Mouse (Mus musculus): ENCODE results near the gene Slc2a9.

DNA sequence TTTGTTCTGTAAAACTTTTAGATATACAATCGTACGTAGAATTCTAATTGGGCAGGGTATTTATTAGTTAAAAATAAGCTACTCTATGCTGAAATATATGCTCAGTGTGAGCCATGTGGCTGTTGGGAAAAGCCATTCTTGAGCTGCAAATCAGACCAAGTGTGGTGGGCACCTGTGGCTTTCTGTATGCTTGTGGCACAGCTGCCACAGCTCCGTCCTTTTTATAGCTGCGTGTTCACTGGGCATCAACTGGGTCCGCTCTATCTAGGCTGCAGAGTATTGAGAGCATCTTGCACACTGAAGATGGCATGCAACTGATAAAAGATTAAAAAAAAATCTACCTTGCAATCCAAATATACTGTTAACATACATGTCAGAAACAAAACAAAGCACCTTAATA lies 20.0 kb upstream of the Slc2a9 start:
- no peak for TF ChIP-seq POLR2A (IDR thresholded peaks at IDR 0.05; ENCODE audit: insufficient read depth, low read length)
- TF ChIP-seq CTCF (IDR thresholded peaks at IDR 0.05; ENCODE audit: low read depth, low read length) = no peak

All from ES-Bruce4 (cell line).